Mouse (Mus musculus) adrenal gland, postnatal 0 days (tissue): ENCODE results near the gene Ifi206. TPM values are rescaled to one million over a fixed set of nuclear protein-coding genes. Genes with fewer than 3 reads are reported as not detected.

Experiments used
- microRNA-seq: library from miRNA; unstranded; fragments of <30 nt; microRNA quantifications from one replicate; pipeline ENCODE4, GENCODE M21; 2016; ENCODE audit warnings: borderline replicate concordance; ENCODE audit not compliant: insufficient number of aligned reads
- polyA plus RNA-seq: library from polyadenylated mRNA; unstranded; fragments of >200 nt; fragmentation: Nextera tagmentation; extraction: Ambion mirVana; gene quantifications from 2 replicates; pipeline ENCODE4 v1.2.1, GENCODE M21; 2015

The Ifi206 gene
- polyA plus RNA-seq = 0.63 and 0.76 TPM in 2 replicates

GRCm38 (mm10) chr1:173490812-173491480, at the start of gene Ifi206:
Ifi206 (minus strand) TSS chr1:173491041.

GRCm38 (mm10) chr1:173535791-173536190, 45.0 kb upstream of the Ifi206 start, which contains the start of gene Ifi214:
Ifi214 (minus strand) TSS chr1:173535957.

Small RNA genes lying within 50 kb of the gene (microRNA-seq; reads per million reads assigned to microRNA genes)
- not detected for gene Gm44481

Other genes with a start within 250 kb of the Ifi206 start
- not detected in 2 replicates for gene Olfr418, start 225.0 kb downstream of the Ifi206 start, polyA plus RNA-seq
- gene Mptx2, start 213.3 kb downstream of the Ifi206 start, polyA plus RNA-seq = not detected in 2 replicates
- gene Ackr1, start 157.3 kb downstream of the Ifi206 start, polyA plus RNA-seq = 2.6 and 4.9 TPM in 2 replicates
- 1.3 TPM in 2 replicates for gene Aim2, start 140.2 kb downstream of the Ifi206 start, polyA plus RNA-seq
- gene Cadm3, start 123.3 kb downstream of the Ifi206 start, polyA plus RNA-seq = 5.0 and 8.7 TPM in 2 replicates
- gene Ifi214, start 44.9 kb upstream of the Ifi206 start, polyA plus RNA-seq = not detected in 2 replicates
- 0.17 and 0.86 TPM in 2 replicates for gene Ifi213, start 108.2 kb upstream of the Ifi206 start, polyA plus RNA-seq
- 0.76 and 1.2 TPM in 2 replicates for gene Ifi209, start 139.9 kb upstream of the Ifi206 start, polyA plus RNA-seq
- gene Ifi208, start 182.6 kb upstream of the Ifi206 start, polyA plus RNA-seq = 0.06 TPM in 1 of 2 replicates, not detected in the other